Mouse (Mus musculus): ENCODE data around the gene Gjb6.

Gjb6 gene

GRCm38 (mm10) chr14:57133161-57133661 lies at the start of gene Gjb6:
TSS of gene Gjb6 (minus strand) at chr14:57133611.
- DNase-seq (ENCODE audit: low read depth, low spot score) = no peak

GRCm38 (mm10) chr14:57165493-57165892 lies 32.1 kb upstream of the Gjb6 start:
- no peak for DNase-seq (ENCODE audit: low read depth, low spot score)

DNA sequence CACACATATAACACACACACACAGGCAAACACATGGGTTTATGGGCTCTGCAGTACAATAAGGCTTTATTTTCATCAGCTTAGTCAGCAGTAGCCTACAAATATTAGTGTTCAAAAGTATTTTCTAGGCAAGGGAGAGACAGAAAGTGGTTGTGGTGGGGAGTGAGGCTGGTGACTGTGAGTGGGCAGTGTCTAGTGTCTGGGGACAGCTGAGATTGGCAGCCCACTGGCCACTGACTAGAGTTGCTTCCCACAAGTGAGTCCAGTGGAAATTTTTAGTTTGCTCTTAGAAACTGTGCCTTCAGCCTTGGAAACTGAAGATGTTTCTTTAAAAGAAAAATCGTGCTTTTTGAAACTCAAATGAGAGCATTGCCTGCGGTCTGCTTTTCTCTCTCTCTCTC lies 28.4 kb upstream of the Gjb6 start:
- DNase-seq (ENCODE audit: low read depth, low spot score) = no peak

DNA sequence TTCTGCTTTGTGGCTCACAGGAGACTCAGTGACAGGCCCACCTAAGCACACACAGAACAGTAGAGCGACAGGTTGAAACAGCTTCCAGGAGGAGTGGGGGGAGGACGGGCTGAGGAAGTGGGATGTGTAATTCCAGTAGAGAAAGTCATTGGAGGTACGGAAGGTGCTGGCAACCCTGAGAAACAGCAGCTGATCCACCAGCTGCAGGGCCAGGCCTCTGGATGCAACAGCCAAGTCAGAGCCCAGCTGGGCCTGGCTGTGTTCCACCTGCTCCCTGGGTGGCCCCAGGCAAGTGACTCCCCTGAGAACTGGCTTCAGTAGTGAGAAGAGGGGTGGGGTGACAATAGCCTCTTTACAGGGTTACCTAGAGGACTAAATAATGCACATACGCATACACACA lies 27.8 kb upstream of the Gjb6 start:
- DNase-seq (ENCODE audit: low read depth, low spot score) = no peak

GRCm38 (mm10) chr14:57154916-57155315 lies 21.5 kb upstream of the Gjb6 start:
- no peak for DNase-seq (ENCODE audit: low read depth, low spot score)

GRCm38 (mm10) chr14:57145741-57146140 lies 12.3 kb upstream of the Gjb6 start:
- DNase-seq (ENCODE audit: low read depth, low spot score) = no peak

- DNase-seq (ENCODE audit: low read depth, low spot score) = no peak
Observed at GRCm38 (mm10) chr14:57135265-57135664, 1.9 kb upstream of the Gjb6 start.

DNA sequence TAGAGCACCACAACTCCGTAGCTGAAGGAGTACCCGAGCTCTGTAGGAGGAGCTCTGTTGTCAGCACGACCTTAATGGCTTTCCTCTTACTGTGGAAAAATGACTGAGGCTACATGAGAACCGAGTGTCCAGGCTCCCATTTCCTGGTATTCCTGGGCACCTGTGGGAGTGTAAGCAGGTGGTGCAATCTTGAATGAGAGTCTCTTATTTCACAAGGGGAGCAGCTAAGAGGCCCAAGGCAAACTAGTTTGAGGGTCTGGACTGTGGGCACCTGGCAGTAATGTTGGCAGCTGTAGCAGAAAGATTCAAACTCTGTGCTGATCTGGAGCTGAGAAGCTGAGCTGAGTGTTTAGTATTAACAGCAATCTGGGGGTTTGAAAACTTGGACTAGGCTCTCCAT lies 6.0 kb downstream of the Gjb6 start:
- DNase-seq (ENCODE audit: low read depth, low spot score) = no peak

DNA sequence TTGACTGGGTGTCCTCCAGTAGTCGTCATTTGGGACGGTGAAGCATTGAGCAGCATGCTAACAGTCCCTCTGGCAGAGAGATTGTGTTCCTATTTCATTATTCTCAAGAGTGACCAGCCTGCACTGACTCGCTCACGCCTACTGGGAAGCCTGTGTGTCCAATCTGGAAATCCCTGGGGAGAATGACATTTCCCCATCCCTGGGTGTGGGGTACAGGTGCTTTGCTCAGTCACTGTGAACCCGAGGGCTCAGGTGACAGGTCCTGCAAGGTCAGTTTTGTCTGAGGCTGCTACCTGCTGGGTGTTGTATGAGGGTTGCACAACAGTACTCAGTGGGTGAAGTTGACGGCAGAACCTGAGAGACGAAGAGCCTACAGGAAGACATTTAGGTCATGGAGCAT lies 11.1 kb downstream of the Gjb6 start:
- no peak for DNase-seq (ENCODE audit: low read depth, low spot score)

GRCm38 (mm10) chr14:57115823-57116544 lies 17.4 kb downstream of the Gjb6 start, which contains the start of gene Gm4491:
TSS of gene Gm4491 (minus strand) at chr14:57115883.
- DNase-seq (ENCODE audit: low read depth, low spot score) = no peak

GRCm38 (mm10) chr14:57109194-57109593 lies 24.2 kb downstream of the Gjb6 start:
- peak; percentile 69 for DNase-seq (ENCODE audit: low read depth, low spot score)

GRCm38 (mm10) chr14:57107916-57108315 lies 25.5 kb downstream of the Gjb6 start:
- no peak for DNase-seq (ENCODE audit: low read depth, low spot score)

DNA sequence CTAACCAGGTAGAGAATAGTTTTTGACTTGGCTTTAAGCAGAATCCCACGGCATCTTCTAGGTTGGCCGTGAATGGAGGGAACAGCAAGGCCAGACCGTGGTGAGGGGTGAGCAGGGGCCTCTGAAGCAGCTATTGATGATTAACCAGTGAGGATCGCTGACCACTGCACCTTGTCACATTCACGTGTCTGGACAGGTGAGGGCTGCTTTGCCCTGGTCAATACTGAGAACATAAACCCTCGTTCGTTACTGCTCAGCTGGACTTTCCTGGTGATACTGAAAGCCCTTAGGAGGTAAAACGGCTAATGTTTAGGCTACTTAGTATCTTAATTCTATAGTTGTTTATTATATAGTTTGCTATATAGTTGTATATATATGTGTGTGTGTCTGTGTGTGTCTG lies 26.3 kb downstream of the Gjb6 start:
- no peak for DNase-seq (ENCODE audit: low read depth, low spot score)

DNA sequence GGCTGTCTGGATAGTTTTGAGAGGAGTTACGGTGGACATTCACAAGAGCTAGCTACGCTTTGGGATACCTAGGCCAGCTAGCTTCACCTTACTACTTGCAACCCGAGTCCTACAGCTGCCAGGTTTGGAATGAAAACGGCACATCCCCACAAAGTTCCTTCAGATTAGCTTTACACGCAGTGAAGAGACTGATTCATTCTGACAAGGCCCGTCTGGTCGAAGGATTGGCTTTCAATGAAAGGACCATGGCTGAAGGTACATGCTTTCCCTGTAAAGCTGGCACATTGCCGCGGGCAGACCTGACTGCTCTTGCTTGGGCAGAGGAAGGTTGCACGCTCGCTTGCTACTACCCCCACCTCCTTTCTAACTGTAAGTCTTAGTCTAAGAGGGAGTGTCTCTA lies 27.7 kb downstream of the Gjb6 start:
- no peak for DNase-seq (ENCODE audit: low read depth, low spot score)

DNA sequence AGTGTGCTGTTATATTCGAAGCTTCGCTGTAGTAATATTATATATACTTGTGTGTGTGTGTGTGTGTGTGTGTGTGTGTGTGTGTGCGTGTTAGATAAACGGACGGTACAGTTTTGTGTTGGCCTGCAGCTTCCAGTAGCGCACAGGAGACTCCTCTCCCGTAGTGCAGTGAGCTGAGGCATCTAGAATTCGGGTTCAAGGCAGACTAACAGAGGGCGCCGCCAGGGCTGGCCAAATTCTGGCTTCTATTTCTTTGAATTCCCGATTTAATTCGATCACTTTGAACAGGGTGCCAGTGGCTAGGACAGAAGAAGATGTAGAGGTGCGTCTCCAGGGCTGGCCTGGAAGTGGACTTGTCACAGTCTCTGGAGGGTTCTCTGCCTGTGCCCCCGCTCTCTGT lies 28.3 kb downstream of the Gjb6 start:
- DNase-seq (ENCODE audit: low read depth, low spot score) = no peak

DNA sequence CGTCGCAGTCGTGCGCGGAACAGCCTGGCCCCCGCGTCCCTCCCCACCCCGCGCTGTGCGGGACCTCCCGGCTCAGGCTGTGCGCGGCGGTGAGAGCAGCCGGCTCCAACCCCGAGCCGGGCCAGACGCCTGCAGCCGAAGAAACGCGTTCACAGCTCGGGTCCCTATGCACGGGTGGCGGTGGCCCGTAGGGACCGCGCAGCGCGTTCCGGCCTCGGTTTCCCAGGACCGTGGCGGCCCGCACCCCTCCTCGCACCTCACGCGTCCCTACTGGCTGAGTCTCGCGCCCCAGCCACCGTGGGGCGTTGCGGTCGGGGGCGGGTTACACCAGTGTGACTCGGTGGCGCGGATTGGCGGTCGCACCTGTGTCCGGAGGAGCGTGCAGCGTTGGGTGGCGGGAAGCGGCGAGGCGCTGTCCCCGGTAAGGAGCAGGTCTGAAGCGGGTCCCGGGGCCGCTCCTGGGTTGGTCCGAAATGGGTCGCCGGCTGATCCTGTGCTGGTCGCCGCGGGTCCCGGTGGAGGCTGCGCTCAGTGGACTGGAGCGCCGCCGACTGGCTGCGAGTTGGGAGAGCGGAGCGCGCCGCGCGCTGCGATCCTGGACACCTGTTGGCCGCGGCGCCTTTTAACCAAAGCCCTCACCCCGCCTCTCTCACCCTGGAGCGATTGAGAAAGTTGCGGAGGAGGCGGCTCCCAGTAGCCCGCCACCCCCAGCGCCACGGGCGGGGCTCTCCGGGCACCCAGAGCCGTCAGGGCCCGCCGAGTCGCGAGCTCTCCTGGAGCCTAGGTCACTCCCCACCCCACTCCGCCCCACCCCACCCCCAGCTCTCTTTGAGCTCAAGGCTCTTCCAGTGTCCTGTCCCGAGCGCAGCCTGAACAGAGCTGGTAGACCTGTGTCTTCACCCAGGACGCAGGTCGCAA lies 29.0 kb downstream of the Gjb6 start, which contains the start of gene Gjb2:
Gene Gjb2, minus strand, starts transcription at position 597 of the 918 bp plus-strand sequence.
- DNase-seq (ENCODE audit: low read depth, low spot score) = peak; percentile 43

- DNase-seq (ENCODE audit: low read depth, low spot score) = peak; percentile 59
Observed at GRCm38 (mm10) chr14:57103711-57104105, 29.7 kb downstream of the Gjb6 start.

GRCm38 (mm10) chr14:57103121-57103520 lies 30.3 kb downstream of the Gjb6 start:
- DNase-seq (ENCODE audit: low read depth, low spot score) = no peak

GRCm38 (mm10) chr14:57101623-57102022 lies 31.8 kb downstream of the Gjb6 start:
- DNase-seq (ENCODE audit: low read depth, low spot score) = no peak

- no peak for DNase-seq (ENCODE audit: low read depth, low spot score)
Observed at GRCm38 (mm10) chr14:57095855-57096254, 37.6 kb downstream of the Gjb6 start.

- DNase-seq (ENCODE audit: low read depth, low spot score) = peak; percentile 78
Observed at GRCm38 (mm10) chr14:57093029-57093428, 40.4 kb downstream of the Gjb6 start.

DNA sequence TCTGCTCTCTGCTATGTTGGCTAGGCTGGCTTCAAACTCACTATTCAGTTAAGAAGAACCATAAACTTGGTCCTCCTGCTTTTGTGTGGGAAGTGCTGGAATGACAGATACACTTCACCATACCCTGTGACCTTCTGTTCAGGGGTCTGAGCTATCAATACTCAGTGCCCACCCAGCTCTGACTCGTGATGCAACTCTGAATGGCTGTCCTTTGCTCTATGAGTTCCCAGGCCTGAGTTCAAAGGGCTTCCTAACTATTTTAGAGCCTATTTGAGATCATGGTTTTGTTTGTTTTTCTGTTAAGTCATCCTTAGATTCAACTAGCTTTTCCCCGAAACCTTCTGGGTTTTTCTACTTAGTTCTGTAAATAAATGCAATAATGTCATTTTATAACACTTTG lies 43.4 kb downstream of the Gjb6 start:
- no peak for DNase-seq (ENCODE audit: low read depth, low spot score)

Measured in CD4-positive, CD25-positive, alpha-beta regulatory T cell, adult 2 months (primary cell).